Mouse (Mus musculus) CD8-positive naive resting alpha-beta T cell, adult 2 months (primary cell): ENCODE measurements around the gene Camta1.

Experiments used
- DNase-seq, 2 experiments: peaks; one replicate each; pipeline ENCODE4 v3.0.0; 2022; ENCODE audit warnings: low read depth in 2 of 2, low spot score in 2 of 2

The Camta1 gene

GRCm38 (mm10) chr4:151088819-151089218 is 772.9 kb downstream of the Camta1 start:
- DNase-seq: no peak

GRCm38 (mm10) chr4:151087358-151087757 is 774.3 kb downstream of the Camta1 start:
- no peak for DNase-seq

GRCm38 (mm10) chr4:151083027-151083426 is 778.6 kb downstream of the Camta1 start:
- no peak for DNase-seq

GRCm38 (mm10) chr4:151081977-151082376 is 779.7 kb downstream of the Camta1 start:
- no peak for DNase-seq

DNA sequence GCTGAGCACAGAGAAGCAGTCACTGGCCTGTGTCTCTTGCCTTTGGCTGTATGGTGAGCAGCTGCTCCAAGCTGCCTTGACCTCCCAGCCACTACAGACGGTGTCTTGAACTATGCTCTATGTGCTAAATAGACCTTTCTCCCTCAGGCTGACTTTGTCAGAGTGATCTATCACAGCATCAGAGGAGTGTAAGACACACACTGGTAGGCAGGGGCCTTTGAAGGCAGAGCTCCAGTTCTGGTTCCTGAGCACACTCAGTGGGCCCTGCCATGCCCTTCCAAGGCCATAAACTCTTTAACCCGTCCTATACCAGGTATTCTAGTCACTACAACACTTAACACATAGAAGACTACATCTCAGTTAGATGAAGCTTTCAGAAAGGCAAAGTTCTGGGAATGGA is 780.3 kb downstream of the Camta1 start:
- no peak for DNase-seq

- no peak for DNase-seq
Observed at GRCm38 (mm10) chr4:151074817-151075216, 786.9 kb downstream of the Camta1 start.

- DNase-seq: peak; percentile 43 to 66
Observed at GRCm38 (mm10) chr4:151073108-151073744, 788.5 kb downstream of the Camta1 start.

DNA sequence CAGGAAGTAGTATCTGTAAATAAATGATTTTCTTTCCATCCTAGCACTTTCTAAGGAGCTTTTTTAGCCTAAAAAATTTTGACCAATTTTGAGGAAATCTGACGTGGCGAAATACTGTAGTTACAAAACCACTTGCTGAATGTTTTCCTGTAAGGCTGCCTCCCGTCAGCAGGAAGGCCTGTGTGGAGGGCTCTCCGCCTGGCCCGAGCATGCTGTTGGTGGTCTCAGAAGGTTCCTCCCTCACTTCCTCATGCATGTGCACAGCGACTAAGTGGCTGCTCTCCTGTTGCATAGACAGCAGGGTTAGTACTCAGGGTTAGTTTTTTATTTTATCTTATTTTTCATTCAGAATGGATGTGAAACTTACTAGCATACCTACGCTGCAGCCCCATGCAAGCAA is 790.7 kb downstream of the Camta1 start:
- no peak for DNase-seq

DNA sequence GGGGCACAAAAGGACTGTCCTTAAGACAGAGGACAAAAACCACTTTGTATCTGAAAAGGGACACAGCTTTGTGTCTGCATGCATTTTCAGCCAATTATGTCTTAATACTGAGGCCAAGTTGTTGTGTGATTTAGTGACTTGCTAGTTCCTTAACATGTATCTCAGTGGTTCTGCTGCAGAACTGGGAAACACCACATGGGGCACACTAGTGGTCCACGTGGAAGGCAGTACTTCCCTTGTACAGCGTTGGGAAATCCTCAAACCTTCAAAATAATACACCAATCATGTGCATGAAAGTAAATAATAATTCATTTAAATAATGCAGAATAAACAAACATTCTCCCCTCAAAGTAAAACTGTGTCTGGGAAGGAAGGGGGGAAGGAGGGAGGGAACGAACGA is 792.9 kb downstream of the Camta1 start:
- no peak for DNase-seq

- no peak for DNase-seq
Observed at GRCm38 (mm10) chr4:151059566-151059965, 802.1 kb downstream of the Camta1 start.

GRCm38 (mm10) chr4:151058634-151059033 is 803.0 kb downstream of the Camta1 start:
- DNase-seq: no peak

DNA sequence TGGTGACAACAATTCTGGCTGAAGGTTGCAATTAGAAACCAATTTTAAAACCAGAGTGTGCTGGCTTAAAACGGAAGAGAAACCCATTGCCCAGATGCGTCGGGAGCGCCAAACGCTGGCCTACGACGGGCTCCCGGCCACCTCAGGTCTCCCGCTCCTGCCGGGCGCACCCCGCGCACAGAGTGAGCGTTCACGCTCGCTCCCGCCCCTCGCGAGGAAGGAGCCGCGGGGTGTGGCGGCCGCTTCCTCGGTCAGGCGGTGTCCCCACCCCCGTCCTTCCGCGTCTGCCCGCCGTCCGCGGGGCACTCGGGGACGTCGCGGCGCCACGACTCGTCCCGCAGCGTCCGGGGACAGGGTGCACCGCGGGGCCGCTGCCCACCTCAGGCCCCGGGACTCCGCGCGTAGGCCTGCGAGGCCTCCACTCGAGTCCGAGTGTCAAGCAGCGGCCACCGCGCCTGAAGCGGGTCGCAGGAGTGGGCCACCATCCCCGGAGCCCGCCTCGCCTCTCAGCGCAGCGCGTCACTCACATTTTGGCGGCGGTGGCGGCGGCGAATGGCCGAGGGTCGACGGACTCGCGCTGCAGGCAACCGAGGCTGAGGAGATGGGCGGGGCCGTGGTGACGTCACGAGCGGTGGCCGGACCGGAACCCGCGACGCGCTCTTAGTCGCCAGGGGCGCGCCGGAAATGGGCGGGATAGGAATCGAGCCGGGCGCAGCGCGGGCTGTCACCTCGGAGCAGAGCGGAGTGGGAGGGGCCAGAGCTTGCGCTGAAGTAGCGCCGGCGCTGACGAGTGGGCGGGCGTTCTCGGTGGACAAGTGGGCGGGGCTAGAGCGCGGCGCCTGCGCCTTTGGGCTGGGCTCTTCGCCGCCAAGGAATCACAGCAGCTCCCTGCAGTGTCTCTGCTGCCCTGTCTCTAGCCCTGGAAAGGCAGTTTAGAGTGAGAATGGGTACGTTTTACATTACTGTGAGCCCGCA is 804.0 kb downstream of the Camta1 start, which contains the start of gene Vamp3:
Vamp3 (minus strand) TSS at position 617 of the 975 bp plus-strand sequence.
- peak; percentile 94 to 95 for DNase-seq

GRCm38 (mm10) chr4:151051162-151051561 is 810.5 kb downstream of the Camta1 start:
- no peak for DNase-seq

GRCm38 (mm10) chr4:151046524-151046923 is 815.2 kb downstream of the Camta1 start:
- DNase-seq: no peak

GRCm38 (mm10) chr4:151044944-151045570 is 816.6 kb downstream of the Camta1 start:
- DNase-seq: no peak

DNA sequence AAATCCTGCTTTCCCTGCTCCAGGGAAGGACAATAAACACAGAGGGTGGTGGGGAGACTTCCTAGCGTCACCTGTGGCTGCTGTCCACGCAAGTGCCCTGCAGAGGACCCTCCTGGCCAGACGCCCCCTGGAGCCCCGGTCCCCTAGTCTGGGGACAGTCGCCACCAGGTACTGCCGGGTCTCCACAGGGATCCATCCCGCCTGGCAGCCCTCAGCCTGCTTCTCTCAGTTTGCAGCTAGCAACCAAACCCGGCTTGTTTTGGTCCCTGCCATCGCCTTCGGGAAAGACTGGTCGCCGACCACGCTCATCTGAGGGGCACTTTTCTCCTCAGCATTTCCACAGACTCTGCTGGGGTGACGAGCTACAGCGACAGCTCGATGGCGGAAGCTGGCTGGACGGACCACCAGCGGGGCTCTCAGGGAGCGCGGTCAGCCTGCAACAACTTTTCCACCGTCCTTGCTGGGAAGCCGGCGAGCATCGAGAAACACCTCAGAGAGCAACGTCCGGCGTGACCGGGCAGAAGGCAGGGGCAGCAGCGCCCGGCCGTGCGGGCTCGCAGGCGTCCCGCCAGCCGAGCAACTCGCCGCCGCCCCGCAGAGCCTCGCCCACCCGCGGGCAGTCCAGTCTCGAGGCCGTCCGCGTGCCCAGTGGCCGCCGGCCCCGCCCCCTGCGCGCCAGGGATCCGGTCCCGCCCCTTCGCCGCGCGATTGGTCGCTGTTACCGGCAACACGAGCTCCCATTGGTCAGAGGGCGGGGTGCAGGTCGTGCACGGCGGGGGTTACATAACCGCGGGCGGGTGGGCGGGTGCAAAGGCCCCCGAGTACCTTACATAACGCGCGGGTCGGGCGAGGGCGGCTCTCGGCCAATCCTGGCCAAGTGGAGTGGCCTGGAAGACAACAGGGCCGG is 817.4 kb downstream of the Camta1 start, which contains the start of gene Per3:
Per3 (minus strand) TSS at position 629 of the 907 bp plus-strand sequence.
- peak; percentile 78 to 81 for DNase-seq

DNA sequence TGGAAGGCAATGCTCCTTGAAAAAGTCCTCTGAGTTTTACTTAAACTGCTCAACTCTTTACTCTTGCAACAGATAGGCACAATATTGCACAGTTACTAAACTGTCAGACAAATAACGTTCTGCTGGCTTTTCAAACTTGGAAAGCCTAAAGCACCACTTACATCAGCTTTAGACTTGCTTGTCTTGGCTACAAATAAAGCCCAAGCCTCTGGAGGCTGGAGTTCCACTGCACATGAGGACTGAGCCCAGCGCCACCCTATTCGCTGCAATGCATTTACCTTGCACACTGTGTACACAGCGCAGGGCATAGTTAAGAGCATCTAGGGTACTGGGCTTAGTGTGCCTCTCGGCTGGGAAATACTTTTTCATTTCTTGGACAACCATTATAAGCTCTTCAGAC is 818.4 kb downstream of the Camta1 start:
- no peak for DNase-seq

GRCm38 (mm10) chr4:151041506-151041905 is 820.2 kb downstream of the Camta1 start:
- no peak for DNase-seq

- DNase-seq: no peak
Observed at GRCm38 (mm10) chr4:151037800-151038199, 823.9 kb downstream of the Camta1 start.

- no peak for DNase-seq
Observed at GRCm38 (mm10) chr4:151036521-151036920, 825.2 kb downstream of the Camta1 start.
